Comparison of ENCODE assay signal across 8 mouse cellular contexts in genomic region chr10:122008731-122009391, GRCm38 (mm10). TPM values are rescaled to one million over a fixed set of nuclear protein-coding genes. Genes with fewer than 3 reads are reported as not detected.
DNase-seq lines count a peak whose midpoint lies in the region; ATAC-seq and TF ChIP-seq lines count a peak whose summit lies in the region.

No protein-coding gene starts in this region.

- TF ChIP-seq POLR2A in lung, adult 2 months (IDR thresholded peaks at IDR 0.05; ENCODE audit: borderline replicate concordance, extremely low read depth, low read depth, low read length) = no peak

- H3K9ac ChIP-seq in embryonic facial prominence, embryonic 14.5 days (ENCODE audit: low read depth, low read length) = no peak overlapping the region
- no peak overlapping the region for H3K9ac ChIP-seq in hindbrain, embryonic 15.5 days
- no peak overlapping the region for H3K9ac ChIP-seq in liver, embryonic 15.5 days
- H3K9ac ChIP-seq in stomach, embryonic 14.5 days (replicated peaks; ENCODE audit: low read depth, low read length) = no peak overlapping the region

- peak; percentile 43 for ATAC-seq in embryonic facial prominence, embryonic 14.5 days (ENCODE audit: low read depth)
- peak; percentile 36; the same call in 1 of the 2 replicates for ATAC-seq in hindbrain, embryonic 15.5 days (ENCODE audit: low FRiP score, low read depth)
- ATAC-seq in liver, embryonic 15.5 days (ENCODE audit: insufficient read depth) = peak; percentile 64
- peak; percentile 55; the same call in 1 of the 2 replicates for ATAC-seq in stomach, embryonic 14.5 days (ENCODE audit: insufficient number of reproducible peaks, insufficient read depth, low FRiP score, low read depth)

- H3K9me3 ChIP-seq in embryonic facial prominence, embryonic 14.5 days (ENCODE audit: control insufficient read depth, low read length) = no peaks in the 10 kb centered on the region
- no peaks in the 10 kb centered on the region for H3K9me3 ChIP-seq in hindbrain, embryonic 15.5 days
- no peaks in the 10 kb centered on the region for H3K9me3 ChIP-seq in liver, embryonic 15.5 days (replicated peaks)
- H3K9me3 ChIP-seq in stomach, embryonic 14.5 days (ENCODE audit: control insufficient read depth, low read depth, low read length) = no peaks in the 10 kb centered on the region

- H3K4me3 ChIP-seq in lung, adult 2 months (replicated peaks; ENCODE audit: extremely low read depth, low read depth, low read length) = no peak overlapping the region
- no peak overlapping the region for H3K4me3 ChIP-seq in embryonic facial prominence, embryonic 14.5 days (ENCODE audit: low read depth, low read length)
- H3K4me3 ChIP-seq in hindbrain, embryonic 15.5 days = no peak overlapping the region
- H3K4me3 ChIP-seq in liver, embryonic 15.5 days (replicated peaks) = no peak overlapping the region
- no peak overlapping the region for H3K4me3 ChIP-seq in stomach, embryonic 14.5 days (ENCODE audit: low read depth, low read length)

- H3K27ac ChIP-seq in embryonic facial prominence, embryonic 14.5 days (replicated peaks; ENCODE audit: low read depth, low read length) = peak overlapping the region; percentile 35; the same call in 1 of the 2 replicates
- H3K27ac ChIP-seq in hindbrain, embryonic 15.5 days (replicated peaks) = 0 out of 2 replicates have a peak overlapping the region, but pooled peaks have one; percentile 14
- H3K27ac ChIP-seq in liver, embryonic 15.5 days (replicated peaks) = no peak overlapping the region
- peak overlapping the region; percentile 35; the same call in 1 of the 2 replicates for H3K27ac ChIP-seq in stomach, embryonic 14.5 days (ENCODE audit: low read length)

- 19% methylated on average over 12 of the region's 12 CpGs for WGBS in lung, adult 2 months
- 29% methylated on average over 12 of the region's 12 CpGs for WGBS in embryonic facial prominence, embryonic 14.5 days
- WGBS in hindbrain, embryonic 15.5 days = 43% methylated on average over 12 of the region's 12 CpGs
- WGBS in liver, embryonic 15.5 days (ENCODE audit: insufficient replicate concordance) = 15% methylated on average over 12 of the region's 12 CpGs
- WGBS in stomach, embryonic 14.5 days = 31% methylated on average over 12 of the region's 12 CpGs

- H3K4me1 ChIP-seq in lung, adult 2 months (ENCODE audit: control insufficient read depth, insufficient read depth, low read length) = peaks cover 12% of the 10 kb centered on the region
- H3K4me1 ChIP-seq in embryonic facial prominence, embryonic 14.5 days (ENCODE audit: control insufficient read depth, insufficient read depth, low read length) = peaks cover 23% of the 10 kb centered on the region
- peaks cover 37% of the 10 kb centered on the region for H3K4me1 ChIP-seq in hindbrain, embryonic 15.5 days (replicated peaks)
- H3K4me1 ChIP-seq in liver, embryonic 15.5 days (replicated peaks) = peaks cover 26% of the 10 kb centered on the region
- H3K4me1 ChIP-seq in stomach, embryonic 14.5 days (ENCODE audit: control insufficient read depth, insufficient read depth, low read length) = peaks cover 26% of the 10 kb centered on the region

- DNase-seq in lung, adult 18-20 months = peak; percentile 43 to 70
- DNase-seq in lung, adult 2 months = no peak
- DNase-seq in embryonic facial prominence, embryonic 14.5 days (ENCODE audit: low spot score) = peak; percentile 81
- no peak for DNase-seq in layer of hippocampus, adult 9-11 months
- no peak for DNase-seq in Muller cell, postnatal 12 days (ENCODE audit: inconsistent ontology term)

- H3K36me3 ChIP-seq in embryonic facial prominence, embryonic 14.5 days (ENCODE audit: control insufficient read depth, insufficient read depth, low read length) = no peaks in the 10 kb centered on the region
- H3K36me3 ChIP-seq in hindbrain, embryonic 15.5 days = no peaks in the 10 kb centered on the region
- no peaks in the 10 kb centered on the region for H3K36me3 ChIP-seq in liver, embryonic 15.5 days (replicated peaks)
- H3K36me3 ChIP-seq in stomach, embryonic 14.5 days (ENCODE audit: control insufficient read depth, insufficient read depth, low read length) = no peaks in the 10 kb centered on the region

- H3K4me2 ChIP-seq in embryonic facial prominence, embryonic 14.5 days (ENCODE audit: low read depth, low read length) = peak overlapping the region; percentile 25
- no peak overlapping the region for H3K4me2 ChIP-seq in hindbrain, embryonic 15.5 days
- H3K4me2 ChIP-seq in liver, embryonic 15.5 days = no peak overlapping the region
- H3K4me2 ChIP-seq in stomach, embryonic 14.5 days (replicated peaks; ENCODE audit: low read depth, low read length) = no peak overlapping the region

- H3K27me3 ChIP-seq in embryonic facial prominence, embryonic 14.5 days (replicated peaks; ENCODE audit: control insufficient read depth, insufficient read depth, low read length) = no peaks in the 10 kb centered on the region
- H3K27me3 ChIP-seq in hindbrain, embryonic 15.5 days = no peaks in the 10 kb centered on the region
- no peaks in the 10 kb centered on the region for H3K27me3 ChIP-seq in liver, embryonic 15.5 days
- H3K27me3 ChIP-seq in stomach, embryonic 14.5 days (ENCODE audit: control insufficient read depth, insufficient read depth, low read length) = no peaks in the 10 kb centered on the region

- no peak for TF ChIP-seq CTCF in lung, adult 2 months (IDR thresholded peaks at IDR 0.05; ENCODE audit: insufficient read depth, low read length)

RNA-seq across cellular contexts. Expression of gene Srgap1, which starts 38.3 kb away (rescaled TPM):
- polyA plus RNA-seq in lung, adult 2 months (2012; rRNA removed) = 5.6 and 6.8 TPM in 2 replicates
- polyA plus RNA-seq in embryonic facial prominence, embryonic 14.5 days (2014; fragmentation: Nextera tagmentation; extraction: Ambion mirVana) = 10.7 and 11.1 TPM in 2 replicates
- 36.4 and 38.2 TPM in 2 replicates for polyA plus RNA-seq in hindbrain, embryonic 15.5 days (2015; fragmentation: Nextera tagmentation; extraction: Ambion mirVana)
- 0.98 and 1.3 TPM in 2 replicates for polyA plus RNA-seq in liver, embryonic 15.5 days (2015; fragmentation: Nextera tagmentation; extraction: Ambion mirVana)
- 15.5 and 15.6 TPM in 2 replicates for polyA plus RNA-seq in stomach, embryonic 14.5 days (2014; fragmentation: Nextera tagmentation; extraction: Ambion mirVana)

Comparison
In these comparisons a context has a peak if more than half of its experiments do, and no peak if none do; other contexts are left out.
1. DNase-seq: peak in lung, adult 18-20 months (2 of 2) and embryonic facial prominence, embryonic 14.5 days (single experiment); none in lung, adult 2 months (single experiment), layer of hippocampus, adult 9-11 months (single experiment) and Muller cell, postnatal 12 days (single experiment).
2. Peak in every context shown above with its lines, with median percentiles within 50 percentile points of each other: ATAC-seq.